Mouse (Mus musculus): ENCODE data around the gene Dpf1.

The Dpf1 gene

DNA sequence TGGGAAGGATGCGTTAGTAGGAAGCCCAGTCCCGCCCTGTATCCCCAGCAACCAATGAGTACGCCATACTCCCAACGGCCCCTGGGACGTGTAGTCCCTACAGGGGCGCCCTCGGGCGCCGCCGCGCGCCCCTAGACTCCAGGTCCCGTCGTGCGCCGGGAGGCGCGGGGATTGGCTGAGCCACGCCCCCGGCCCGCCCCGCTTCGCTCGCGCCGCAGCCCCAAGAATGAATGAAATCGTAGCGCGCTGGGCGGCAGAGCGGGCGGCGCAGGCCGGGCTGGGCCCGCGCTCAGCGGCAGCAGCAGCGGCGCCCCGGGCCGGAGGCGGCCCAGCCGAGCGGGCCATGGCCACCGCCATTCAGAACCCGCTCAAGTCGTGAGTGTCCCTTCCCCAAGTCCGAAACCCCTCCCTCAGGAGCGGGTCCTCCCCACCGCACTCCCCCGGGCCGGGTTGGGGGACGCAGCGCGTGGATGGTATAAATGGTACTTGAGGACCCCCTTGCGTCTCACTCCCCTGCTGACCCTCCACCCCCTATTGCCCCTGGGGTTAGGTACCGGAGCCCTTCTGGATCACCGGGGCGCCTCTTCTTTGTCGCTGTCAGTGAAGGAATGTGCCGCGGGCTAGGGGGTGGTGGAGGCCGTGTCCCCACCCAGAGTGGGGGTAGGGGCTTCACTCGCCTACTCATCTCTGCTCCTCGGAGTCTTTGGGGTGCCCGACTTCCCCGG, at the start of gene Dpf1:
Gene Dpf1 (plus strand): TSS at position 214 of the 725 bp plus-strand sequence.
- peak; percentile 95 for DNase-seq

DNA sequence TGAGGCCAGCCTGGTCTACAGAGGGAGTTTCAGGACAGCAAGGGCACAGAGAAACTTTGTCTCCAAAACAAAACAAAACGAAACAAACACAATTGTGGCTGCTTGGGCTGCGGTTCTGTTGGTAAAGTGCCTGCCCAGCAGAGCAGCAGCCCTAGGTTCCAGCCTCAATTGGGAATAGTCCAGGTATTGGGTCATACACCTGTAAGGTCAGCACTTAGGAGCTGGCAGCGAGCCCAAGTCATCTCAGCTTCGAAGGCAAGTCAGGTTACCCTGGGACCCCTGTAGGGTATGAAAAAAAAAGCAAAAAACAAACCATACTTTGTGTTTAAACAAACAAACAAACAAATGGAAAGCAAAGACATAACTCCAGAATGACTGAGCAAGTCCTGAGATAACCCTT, 47.9 kb upstream of the Dpf1 start:
- DNase-seq, result no peak

DNA sequence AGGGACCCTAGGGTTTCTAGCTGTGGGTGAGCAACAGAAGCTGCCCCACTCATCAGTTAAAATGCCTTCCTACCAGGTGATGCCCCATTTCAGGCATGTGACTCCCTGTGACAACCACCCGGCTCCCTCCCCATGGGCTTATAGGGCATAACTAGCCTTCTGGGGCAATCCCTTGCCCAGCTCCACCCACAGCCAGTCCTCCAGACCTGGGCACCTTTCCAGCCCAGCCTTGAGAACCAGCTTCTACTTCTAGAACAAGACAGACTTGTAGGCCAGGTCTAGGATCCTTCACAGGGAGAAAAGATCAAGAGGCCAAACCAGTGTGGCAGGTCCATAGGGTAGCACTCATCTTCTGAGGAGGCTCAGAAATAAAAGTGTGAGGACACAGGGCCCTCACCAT, 46.4 kb upstream of the Dpf1 start:
- no peak for DNase-seq

DNA sequence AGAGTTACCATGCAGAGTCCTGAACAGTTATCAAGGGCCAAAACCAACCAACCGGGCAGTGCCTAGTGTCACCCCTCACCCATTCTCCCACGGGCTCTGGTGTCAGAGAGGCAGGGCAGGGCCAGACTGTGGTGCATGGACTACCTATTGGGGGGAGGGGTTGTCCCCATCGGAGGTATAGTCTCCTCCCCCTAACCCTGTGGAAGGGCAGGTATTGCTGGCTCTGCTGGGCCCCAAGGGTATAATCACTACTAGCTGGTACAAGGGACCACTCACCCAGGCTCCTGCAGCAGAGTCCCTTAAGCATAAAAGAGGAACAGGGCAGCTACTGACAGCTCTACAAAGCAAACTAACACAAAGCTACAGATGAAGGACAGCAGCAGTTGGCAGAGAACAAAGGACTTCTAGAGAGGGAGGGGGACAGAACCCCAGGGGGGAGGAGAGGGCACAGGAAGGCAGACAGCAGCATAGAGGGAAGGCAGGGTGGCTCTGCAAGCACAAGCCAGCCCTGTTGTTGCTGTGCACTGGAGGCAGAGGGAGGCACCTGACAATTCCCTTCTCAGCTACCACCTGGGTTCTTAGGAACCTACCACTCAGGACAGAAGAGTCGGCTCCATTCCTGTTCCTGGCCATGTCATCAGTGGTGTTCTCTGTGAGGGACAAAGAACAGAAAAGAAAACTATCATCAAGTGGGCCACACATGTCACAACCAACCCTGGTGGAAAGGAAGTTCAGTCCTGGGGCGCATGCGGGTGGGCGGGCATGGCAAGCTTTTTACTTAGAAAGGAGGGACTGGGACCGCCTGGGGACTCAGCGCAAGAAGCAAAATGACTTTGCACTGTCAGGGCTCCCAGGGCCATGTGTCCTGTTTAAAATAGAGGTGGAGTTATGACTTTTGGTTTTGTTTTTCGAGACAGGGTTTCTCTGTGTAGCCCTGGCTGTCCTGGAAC, 43.7 kb upstream of the Dpf1 start:
- DNase-seq, result no peak

DNA sequence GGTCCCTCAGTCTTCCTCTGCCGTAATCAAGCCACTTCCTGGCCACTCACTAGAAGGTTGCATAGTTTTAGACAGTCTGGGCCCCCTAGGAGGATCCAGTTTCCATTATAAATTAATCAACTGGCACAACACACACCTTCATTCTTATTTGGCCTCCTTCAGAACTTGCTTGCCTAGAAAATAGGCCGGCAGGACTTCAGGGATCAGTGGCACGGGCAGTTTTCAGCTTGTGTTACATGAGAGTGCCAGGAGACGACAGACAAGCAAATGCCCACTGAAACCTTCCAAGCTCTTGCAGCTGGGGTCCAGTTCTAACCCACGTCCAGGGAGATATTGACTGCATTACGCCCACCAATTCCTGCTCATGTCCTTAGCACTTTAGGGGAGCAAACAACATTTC, 41.6 kb upstream of the Dpf1 start:
- DNase-seq, result no peak

DNA sequence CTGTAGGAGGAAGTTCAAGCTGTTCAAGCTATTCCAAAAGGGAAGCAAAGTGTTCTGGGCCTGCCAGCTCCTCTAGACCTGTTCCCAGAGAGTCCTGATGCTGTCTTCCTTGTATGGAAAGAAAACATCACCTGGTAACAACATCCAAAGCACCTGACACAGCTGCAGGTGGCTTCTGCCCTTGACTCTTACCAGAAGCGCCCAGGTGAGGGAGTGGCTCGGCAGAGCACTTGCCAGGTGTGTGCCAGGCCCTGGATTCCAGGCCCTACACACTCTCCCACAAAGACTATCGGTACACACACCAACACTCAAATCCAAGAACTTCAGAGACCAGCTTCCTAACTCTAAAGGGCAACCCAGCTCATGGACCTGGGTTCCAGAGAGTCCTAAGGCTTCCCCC, 39.9 kb upstream of the Dpf1 start:
- no peak for DNase-seq

DNA sequence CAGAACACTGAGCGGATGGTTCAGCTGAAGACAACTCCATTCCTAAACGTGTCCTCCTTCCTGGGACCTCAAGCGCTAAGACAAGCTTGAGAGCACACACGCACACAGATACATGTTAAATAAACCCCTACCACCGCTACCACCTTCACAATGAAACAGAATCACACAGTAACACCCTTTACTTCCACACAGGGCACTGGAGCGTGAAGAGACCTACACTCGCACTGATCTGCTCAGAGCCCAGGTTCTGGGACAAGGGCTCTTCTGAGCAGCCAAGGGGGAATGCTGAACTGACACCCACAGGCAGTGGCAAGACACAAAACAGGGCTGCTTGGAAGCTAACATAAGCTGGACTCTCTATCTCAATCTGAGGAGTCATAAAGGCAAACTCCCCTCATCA, 38.1 kb upstream of the Dpf1 start:
- DNase-seq, result no peak

DNA sequence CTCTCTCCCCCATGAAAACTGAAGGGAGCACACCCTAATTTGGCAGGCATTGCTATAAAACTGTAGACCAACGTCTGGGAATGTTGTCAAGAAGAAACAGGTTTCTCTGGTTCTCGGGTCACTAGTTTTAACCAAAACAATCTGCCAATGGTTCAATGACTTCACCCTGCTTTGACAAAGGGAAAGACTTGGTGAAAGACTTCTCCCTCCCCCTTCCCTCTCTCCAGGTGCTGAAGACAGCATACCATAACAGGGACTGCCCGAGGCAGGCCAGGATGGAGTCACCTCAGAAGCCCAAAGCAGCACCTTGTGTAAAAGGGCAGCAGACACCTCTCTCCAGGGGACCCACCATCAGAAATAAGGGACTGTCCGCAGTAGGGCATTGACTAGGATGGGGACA, 36.8 kb upstream of the Dpf1 start:
- DNase-seq, result no peak

DNA sequence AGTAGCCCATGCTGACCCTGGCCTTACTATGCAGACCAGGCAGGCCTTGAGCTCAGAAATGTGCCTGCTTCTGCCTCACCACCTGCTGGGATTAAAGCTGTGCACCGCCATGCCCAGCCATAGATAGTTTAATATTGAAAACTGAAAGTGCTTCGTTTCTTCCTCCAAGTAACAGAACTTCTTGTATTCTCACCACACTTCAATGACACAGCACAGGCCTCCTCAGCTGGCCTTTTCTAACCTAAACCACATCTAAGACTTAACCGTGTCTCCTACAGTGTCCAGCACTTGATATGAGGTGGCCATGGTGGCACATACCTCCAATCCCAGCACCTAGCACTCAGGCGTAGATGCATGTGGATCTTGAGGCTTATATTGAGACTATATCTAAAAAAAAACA, 33.3 kb upstream of the Dpf1 start:
- DNase-seq, result no peak

DNA sequence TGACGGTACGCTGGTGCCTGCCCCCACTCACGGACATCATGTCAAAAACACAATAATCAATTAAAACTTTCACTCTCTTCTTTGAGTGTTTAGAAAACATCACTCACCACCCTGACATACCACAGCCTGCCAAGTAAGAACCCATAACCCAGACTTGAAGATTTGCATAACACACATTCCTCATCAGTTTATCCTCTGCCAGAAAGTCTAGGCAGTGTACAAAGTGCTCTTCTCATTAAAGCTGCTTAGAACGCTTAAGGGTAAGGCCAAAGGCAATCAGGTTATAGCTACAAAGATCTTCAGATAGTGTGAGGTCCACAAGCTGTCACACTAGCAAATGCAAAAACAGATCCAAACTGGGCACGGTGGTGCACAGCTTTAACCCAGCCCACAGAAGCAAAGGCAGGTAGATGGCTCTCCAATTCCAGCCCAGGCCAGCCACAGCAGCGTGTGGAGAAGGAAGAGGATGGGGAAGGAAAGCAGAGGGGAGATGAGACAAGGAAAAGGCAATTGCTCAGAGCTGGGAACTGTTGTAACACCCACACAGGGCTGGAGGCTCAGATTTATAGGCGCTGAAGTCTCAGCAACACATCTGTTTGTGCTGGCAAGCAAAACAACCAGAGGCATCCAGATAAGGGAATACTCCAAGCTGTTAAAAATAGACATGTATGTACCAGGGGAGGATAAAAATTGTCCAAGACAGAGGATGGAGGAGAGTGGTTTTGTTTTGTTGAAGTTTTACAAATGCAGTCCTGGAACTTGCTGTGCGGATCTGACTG, 31.9 kb upstream of the Dpf1 start:
- no peak for DNase-seq

DNA sequence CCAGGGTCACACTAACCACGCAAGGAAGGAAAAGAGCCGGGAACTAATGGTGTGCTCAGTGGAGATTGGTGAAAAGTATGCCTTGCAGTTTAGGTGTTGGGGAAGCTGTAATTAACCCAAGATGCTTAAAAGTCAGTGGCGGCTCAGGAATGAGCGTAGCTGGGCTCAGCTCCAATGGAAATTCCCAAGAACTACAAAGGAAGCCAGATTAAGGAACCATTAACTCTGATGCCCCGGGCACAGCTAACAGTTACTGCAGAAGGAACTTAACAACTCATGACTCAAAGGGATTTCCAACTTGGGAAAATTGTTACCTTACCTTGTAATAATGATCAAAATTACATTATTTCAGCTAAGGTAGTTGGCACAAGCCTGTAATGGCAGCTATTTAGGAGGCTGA, 27.0 kb upstream of the Dpf1 start:
- no peak for DNase-seq

DNA sequence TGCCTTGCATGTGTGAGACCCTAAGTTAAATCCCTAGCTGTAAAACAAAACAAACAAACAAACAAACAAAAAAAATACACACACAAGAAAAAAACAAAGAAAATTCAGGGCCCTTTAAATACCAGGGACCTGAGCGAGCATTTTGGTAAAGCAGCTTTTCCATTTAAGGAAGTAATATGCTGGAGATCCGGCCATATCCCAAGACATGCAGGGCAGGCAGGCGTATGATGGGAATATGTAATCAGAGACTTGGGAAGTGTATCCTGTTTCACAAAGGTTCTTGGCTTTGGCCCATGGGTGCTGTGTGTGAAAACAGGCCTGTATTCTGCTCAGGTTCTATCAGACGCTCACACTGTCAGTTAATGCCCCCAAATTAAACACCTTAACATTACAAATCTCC, 26.2 kb upstream of the Dpf1 start:
- no peak for DNase-seq

DNA sequence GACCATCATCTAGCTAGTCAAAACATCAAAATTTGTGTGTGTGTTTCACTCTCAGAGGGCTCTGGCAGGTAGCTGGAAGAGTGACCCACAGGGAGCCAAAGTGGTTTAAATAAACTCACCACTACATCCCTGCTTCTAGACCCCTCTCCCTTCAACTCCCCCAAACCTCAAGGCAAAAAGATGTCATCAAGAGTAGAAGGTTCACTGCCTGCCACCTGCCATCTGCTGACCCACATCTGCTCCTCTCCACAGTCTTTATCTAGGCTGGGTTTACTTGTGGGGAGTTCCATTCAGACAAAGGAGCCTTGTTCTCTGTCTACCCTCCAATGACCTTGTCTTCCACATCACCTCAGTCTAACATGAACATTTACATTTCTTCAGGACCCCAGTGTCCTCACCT, 24.5 kb upstream of the Dpf1 start:
- DNase-seq, result no peak

DNA sequence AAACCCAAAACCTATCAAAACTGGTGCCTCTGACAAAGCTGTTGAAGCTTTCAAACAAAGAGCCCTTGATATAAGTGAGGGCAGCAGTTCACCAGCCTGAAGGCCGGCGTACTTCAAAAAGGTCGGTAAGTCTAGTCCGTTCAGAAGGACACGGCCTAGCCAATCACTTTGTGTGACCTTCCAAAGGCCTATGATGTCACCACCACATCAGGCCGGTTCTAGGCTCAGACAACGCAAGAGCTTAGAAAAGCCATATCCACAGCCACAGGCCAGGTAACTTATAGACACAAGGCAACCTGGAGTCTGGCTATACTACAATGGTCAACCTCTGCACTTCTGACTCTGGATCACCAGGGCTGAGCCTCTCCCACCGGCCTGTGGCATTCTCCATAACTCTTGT, 23.8 kb upstream of the Dpf1 start:
- no peak for DNase-seq

DNA sequence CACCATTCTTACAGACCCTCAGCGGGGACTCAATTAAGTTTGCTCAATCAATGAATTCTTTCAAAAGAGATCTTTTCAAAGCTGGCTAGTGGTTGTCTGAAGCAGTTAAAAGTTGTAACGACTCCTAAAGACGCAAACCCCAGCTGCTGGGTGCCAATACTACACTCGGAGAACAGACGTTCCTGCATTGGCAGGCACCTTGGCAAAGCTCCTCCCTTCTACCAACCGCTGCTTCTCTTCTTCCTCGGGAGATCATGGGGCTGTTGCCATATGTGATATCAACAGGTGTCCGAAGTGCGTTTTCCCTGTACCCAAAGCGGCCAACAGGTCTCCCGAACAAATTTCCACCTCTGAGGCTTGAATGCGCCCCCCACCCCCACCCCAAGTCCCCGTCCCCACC, 22.9 kb upstream of the Dpf1 start:
- no peak for DNase-seq

DNA sequence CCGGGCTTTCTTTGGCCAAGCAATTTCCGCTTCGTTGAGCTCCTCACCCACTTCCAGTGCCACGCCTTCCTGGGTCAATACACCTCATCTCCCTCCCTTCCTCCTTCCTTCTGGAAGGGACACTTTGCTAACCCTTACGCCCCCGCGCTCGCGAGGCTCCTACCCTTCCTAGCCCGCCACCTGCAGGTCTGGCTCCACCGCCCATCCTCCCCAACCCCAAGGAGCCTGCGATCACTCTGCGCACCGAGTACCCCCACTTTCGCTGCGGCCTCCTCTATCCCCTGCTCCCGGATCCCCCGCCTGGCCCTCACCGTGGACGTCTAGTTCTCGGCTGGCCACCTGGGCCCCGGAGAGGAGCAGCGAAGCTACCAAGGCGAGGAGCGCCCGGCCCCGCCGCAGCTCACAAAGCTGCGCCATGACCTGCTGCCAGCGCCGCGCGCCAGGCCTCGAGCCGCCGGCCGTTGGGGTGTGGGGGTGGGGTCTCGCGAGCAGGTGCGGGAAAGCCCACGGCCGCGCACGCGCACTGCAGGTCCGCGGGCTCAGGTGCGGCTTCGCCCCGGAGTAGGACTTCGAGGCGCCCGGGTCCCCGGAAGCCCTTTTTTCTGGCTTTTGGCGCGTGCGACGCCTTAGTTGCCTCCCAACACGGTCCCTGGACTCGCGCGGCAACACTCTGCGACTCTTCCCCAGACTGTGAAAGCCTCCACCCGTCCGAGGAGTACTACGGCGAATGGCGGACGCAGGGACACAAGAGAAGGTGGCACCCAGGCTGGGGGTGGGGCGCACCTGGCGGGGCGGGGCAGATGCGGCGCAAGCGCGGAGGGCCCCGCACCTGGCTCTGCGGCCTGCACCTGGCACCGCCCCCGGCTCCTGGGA, 22.3 kb upstream of the Dpf1 start, which contains the start of gene Spint2:
Gene Spint2 (minus strand): TSS at position 712 of the 873 bp plus-strand sequence.
- DNase-seq, result no peak

DNA sequence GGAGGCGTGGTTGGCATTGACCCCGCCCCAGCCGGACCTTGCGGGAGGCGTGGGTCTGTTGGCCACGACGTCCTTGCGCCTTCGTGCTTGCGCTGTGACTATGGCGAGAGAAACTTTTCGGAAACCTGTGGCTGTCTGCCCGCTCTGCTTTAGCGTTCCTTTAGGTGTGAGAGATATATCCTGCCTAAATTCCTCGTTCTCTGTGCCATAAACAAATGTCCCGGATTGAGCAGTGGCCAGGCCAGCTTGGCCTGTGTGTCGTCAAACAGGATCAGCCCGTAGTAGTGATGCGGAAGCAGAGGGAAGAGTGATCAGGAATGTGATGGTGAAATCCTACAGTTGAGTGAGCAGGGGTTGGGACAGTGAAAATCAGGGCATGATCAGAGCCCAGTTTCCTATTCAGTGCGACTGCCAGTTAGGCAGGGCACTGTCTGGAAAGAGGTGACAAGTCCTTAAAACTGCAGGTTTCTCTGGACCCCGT, 21.6 kb upstream of the Dpf1 start:
- no peak for DNase-seq

DNA sequence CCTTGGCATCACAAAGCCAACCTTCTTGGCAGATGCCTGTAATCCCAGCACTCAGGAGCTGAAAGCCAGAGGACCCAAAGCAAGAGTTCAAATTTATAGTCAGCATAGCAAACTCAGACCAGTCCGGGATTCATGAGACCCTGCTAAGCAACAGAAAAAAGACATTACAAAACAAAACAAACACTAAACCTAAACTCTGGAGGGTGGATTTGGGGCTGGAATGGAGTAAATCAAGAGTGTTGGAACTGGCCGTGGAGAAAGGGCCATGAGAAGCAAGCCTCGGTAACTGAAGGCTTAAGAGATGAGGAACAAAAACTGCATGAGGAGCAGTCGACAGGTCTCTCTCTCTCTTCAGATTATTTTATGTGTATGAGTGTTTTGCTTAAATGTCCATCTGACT, 19.9 kb upstream of the Dpf1 start:
- DNase-seq, result no peak

DNA sequence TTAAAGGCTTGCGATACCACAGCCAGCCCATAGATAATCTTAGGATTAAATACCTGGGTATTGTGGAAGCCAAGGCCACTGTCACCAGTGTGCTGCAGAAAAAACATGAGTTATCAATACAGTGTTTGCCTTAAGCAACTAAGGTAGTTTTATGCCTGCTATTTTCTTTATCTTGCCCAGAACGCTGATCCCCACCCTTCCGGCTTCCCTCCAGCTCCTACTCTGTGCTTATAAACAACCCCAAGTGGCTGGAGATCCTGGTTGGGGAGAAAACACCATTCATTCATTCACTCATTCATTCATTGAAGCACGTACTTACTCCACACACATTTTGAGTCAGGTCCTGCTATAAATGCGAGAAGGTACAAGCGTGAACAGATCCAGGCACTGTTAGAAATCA, 19.2 kb upstream of the Dpf1 start:
- no peak for DNase-seq

DNA sequence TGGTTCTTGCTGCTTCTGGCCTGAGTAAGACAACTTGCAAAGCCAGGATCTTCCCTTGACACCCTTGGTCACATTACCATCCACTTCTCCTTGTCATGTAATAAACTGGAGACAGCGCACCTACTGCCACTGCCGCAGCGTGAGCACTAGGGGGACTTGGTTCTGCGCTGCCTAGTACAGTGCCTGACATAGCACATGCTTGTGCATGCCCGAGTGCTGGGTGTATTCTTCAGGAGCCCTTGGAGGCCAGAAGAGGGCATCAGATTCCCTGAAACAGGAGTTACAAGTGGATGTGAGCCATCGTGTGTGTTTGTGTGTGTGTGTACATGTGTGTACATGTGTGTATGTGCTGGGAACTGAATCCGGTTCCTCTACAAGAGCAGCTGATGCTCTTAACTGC, 16.3 kb upstream of the Dpf1 start:
- DNase-seq, result no peak

DNA sequence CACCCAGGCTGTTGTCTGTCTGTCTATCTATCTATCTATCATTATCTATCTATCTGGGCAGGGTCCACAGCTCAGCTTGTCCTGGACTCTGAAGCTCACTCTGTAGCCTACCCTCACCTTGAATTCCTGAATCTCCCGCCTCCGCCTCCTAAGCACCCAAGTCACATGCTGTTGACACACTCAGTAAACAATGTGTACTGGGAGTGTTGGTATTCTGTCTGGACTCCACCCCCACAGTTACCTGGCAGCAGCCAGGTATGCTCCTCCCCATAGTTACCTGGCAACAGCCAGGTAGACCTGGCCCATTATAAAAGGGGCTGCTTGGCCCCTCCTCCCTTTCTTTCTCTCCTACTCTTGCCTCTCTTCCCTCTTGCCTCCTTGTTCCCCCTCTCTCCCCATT, 15.7 kb upstream of the Dpf1 start:
- no peak for DNase-seq

DNA sequence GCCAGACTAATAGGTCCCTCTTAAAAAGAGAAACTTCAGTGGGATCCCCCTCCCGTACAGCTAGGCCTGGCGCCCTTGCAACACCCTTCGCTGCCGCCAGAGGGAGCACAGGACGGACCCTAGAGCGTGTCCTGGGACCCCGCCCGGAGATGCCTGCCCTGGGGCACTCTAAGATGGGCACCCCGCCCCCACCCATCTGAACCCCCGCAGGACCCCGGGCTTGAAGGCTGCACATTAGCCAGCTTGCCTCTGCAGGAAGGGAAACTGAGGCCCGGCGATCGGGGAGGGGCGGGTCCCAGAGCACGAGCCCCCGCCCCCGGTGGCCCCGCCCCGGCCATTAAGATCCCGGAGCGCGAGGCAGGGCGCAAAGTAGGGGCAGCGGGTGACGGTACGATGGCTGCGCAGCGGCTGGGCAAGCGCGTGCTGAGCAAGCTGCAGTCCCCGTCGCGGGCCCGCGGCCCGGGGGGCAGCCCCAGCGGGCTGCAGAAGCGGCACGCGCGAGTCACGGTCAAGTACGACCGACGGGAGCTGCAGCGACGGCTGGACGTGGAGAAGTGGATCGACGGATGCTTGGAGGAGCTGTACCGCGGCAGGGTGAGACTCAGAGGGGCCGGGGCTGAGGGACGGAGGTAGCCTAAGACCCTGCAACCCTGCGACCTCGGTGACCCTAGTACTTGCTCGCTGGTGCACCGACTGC, 14.7 kb upstream of the Dpf1 start, which contains the start of gene Ppp1r14a:
Gene Ppp1r14a (plus strand): TSS at position 367 of the 697 bp plus-strand sequence.
- no peak for DNase-seq
